Mouse (Mus musculus) lung, postnatal 0 days (tissue): Measurements from ENCODE around the gene Hoxb9. TPM values are rescaled to one million over a fixed set of nuclear protein-coding genes. Genes with fewer than 3 reads are reported as not detected.

Experiments
- ATAC-seq: fragments of 200-750 bp; cut with Nextera tagmentation; 2 replicates; pipeline ENCODE4 v1.8.0; 2017; ENCODE audit warnings: moderate library complexity
- DNase-seq: peaks from one replicate; pipeline ENCODE4 v3.0.0-alpha.2; 2016; ENCODE audit warnings: low spot score
- H3K27ac ChIP-seq: fragments of 300-500 bp; sonication (generic); 2 replicates; pipeline ENCODE4 v1.5.1; 2014; ENCODE audit warnings: antibody characterized with exemption, mild to moderate bottlenecking, low read length, mixed read lengths
- H3K27me3 ChIP-seq: fragments of 300-500 bp; sonication (generic); replicated peaks from 2 replicates; pipeline ENCODE4 v1.6.1; 2014; ENCODE audit warnings: low read length, mixed read lengths; ENCODE audit not compliant: insufficient read depth
- H3K36me3 ChIP-seq: fragments of 300-500 bp; sonication (generic); 2 replicates; pipeline ENCODE4 v1.6.1; 2014; ENCODE audit warnings: low read length, mixed read lengths; ENCODE audit not compliant: insufficient read depth
- H3K4me1 ChIP-seq: fragments of 300-500 bp; sonication (generic); 2 replicates; pipeline ENCODE4 v1.6.1; 2014; ENCODE audit warnings: antibody characterized with exemption, low read depth, low read length, mixed read lengths; ENCODE audit not compliant: insufficient read depth
- H3K4me2 ChIP-seq: fragments of 300-500 bp; sonication (generic); replicated peaks from 2 replicates; pipeline ENCODE4 v1.6.1; 2014; ENCODE audit warnings: low read depth, mild to moderate bottlenecking, low read length, moderate library complexity, mixed read lengths
- H3K4me3 ChIP-seq: fragments of 300-500 bp; sonication (generic); 2 replicates; pipeline ENCODE4 v1.5.1; 2014; ENCODE audit warnings: low read depth, low read length
- H3K9ac ChIP-seq: fragments of 300-500 bp; sonication (generic); replicated peaks from 2 replicates; pipeline ENCODE4 v1.6.1; 2014; ENCODE audit warnings: low read depth, mild to moderate bottlenecking
- H3K9me3 ChIP-seq: fragments of 300-500 bp; sonication (generic); 2 replicates; pipeline ENCODE4 v1.6.1; 2016; ENCODE audit warnings: low read length, mixed read lengths
- CTCF ChIP-seq: IDR thresholded peaks from 2 replicates; pipeline ENCODE4 v1.5.1; 2016; ENCODE audit warnings: antibody characterized with exemption, mild to moderate bottlenecking
- EP300 ChIP-seq: IDR thresholded peaks from 2 replicates; pipeline ENCODE4 v1.6.1; 2016; ENCODE audit warnings: antibody characterized with exemption, mild to moderate bottlenecking, control low read depth
- WGBS: fragments of 180-500 bp; shearing (Covaris S2); extraction: QIAGEN DNeasy Blood & Tissue Kit; methylation state at CpG from one replicate; pipeline ENCODE4 v1.1.7; 2014; 5-methylcytosine and 5-hydroxymethylcytosine counted together
- polyA plus RNA-seq: library from polyadenylated mRNA; unstranded; fragments of >200 nt; fragmentation: Nextera tagmentation; extraction: Ambion mirVana; gene quantifications from 2 replicates; pipeline ENCODE4 v1.2.1, GENCODE M21; 2015

Gene Hoxb9
- polyA plus RNA-seq, 1 experiment from 2014 or later, result not detected

GRCm38 (mm10) chr11:96311520-96312417, 40.5 kb downstream of the Hoxb9 start:
- peak overlapping the region; percentile 82 for H3K27ac ChIP-seq
- peak overlapping the region; percentile 35 for H3K4me3 ChIP-seq
- 3% methylated on average over 30 of the region's 31 CpGs for WGBS
- no peaks in the 10 kb centered on the region for H3K9me3 ChIP-seq
- H3K4me1 ChIP-seq, result peaks cover 11% of the 10 kb centered on the region; the same call in 1 of the 2 replicates
- H3K4me2 ChIP-seq, result peak overlapping the region; percentile 73
- ATAC-seq (peak; percentile 86), DNase-seq (peak; percentile 91)
- peak; percentile 88 for TF ChIP-seq CTCF
- TF ChIP-seq EP300, result no peak
- no peaks in the 10 kb centered on the region for H3K36me3 ChIP-seq
- peak overlapping the region; percentile 48 for H3K9ac ChIP-seq
- H3K27me3 ChIP-seq, result peaks cover 19% of the 10 kb centered on the region; the same call in 1 of the 2 replicates

GRCm38 (mm10) chr11:96313134-96313533, 41.9 kb downstream of the Hoxb9 start:
- DNase-seq, result no peak
- Histone ChIP-seq H3K4me1 (peaks cover 11% of the 10 kb centered on the region; the same call in 1 of the 2 replicates), H3K27me3 (peaks cover 19% of the 10 kb centered on the region; the same call in 1 of the 2 replicates), H3K9me3 (no peaks in the 10 kb centered on the region), H3K9ac (no peak overlapping the region), H3K36me3 (no peaks in the 10 kb centered on the region), H3K27ac (0 out of 2 replicates have a peak overlapping the region, but pooled peaks have one; percentile 91), H3K4me2 (no peak overlapping the region; the same call in 1 of the 2 replicates), H3K4me3 (no peak overlapping the region)
- TF ChIP-seq EP300, result no peak
- TF ChIP-seq CTCF, result no peak
- ATAC-seq, result no peak
- WGBS, result 52% methylated on average over 2 of the region's 2 CpGs

DNA sequence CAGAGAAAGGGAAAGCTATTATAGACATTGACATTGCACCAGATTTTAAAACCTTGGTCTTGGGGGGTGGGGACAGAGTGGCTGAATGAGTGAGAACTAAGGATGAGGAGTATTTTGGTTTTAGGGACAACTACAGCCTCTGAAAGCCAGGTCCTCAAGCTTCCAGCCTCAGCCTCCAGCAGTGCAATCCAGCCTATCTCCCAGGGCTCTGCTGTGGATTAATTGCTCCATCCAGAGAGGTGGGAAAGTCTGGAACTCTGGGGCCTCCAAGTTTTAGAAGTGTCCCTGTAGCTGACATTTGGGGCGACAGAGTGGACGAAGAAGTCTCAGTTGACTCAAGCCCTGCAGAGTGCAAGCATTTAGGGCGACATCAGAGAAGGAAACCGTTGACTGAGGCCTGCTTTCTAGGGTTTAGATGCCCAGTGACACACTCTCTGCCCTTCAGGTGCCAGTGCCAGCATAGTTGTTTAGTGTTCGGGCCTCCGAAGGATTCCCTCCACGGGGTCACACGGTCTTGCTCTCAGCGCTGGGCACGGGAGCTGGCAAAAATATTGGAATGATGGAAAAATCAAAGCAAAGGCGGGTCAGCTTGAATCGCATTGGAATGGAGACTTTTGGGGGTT, 42.7 kb downstream of the Hoxb9 start:
- 17% methylated on average over 12 of the region's 12 CpGs for WGBS
- H3K9ac ChIP-seq, result peak overlapping the region; percentile 59; the same call in 1 of the 2 replicates

GRCm38 (mm10) chr11:96314671-96315343, 43.5 kb downstream of the Hoxb9 start:
- Histone ChIP-seq H3K9ac (peak overlapping the region; percentile 59), H3K4me1 (peaks cover 3% of the 10 kb centered on the region; the same call in 1 of the 2 replicates), H3K27ac (peak overlapping the region; percentile 91), H3K9me3 (no peaks in the 10 kb centered on the region), H3K4me3 (peak overlapping the region; percentile 43), H3K4me2 (peak overlapping the region; percentile 66), H3K27me3 (peaks cover 13% of the 10 kb centered on the region; the same call in 1 of the 2 replicates), H3K36me3 (no peaks in the 10 kb centered on the region)
- TF ChIP-seq CTCF (no peak), EP300 (no peak)
- ATAC-seq (no peak), DNase-seq (no peak)
- 2% methylated on average over 33 of the region's 34 CpGs for WGBS

More for the DNA sequence above, 42.7 kb downstream of the Hoxb9 start:
- no peak for ATAC-seq
- Histone ChIP-seq H3K9me3 (no peaks in the 10 kb centered on the region), H3K36me3 (no peaks in the 10 kb centered on the region), H3K4me3 (peak overlapping the region; percentile 43), H3K27me3 (peaks cover 19% of the 10 kb centered on the region; the same call in 1 of the 2 replicates), H3K27ac (peak overlapping the region; percentile 91), H3K4me2 (peak overlapping the region; percentile 66), H3K4me1 (peaks cover 10% of the 10 kb centered on the region; the same call in 1 of the 2 replicates)
- DNase-seq, result peak; percentile 8
- no peak for TF ChIP-seq EP300
- TF ChIP-seq CTCF, result no peak

GRCm38 (mm10) chr11:96315344-96315681, 44.1 kb downstream of the Hoxb9 start:
- Histone ChIP-seq H3K9me3 (no peaks in the 10 kb centered on the region), H3K9ac (peak overlapping the region; percentile 59), H3K27ac (peak overlapping the region; percentile 91), H3K36me3 (no peaks in the 10 kb centered on the region), H3K4me2 (peak overlapping the region; percentile 66), H3K27me3 (peaks cover 13% of the 10 kb centered on the region; the same call in 1 of the 2 replicates), H3K4me1 (no peaks in the 10 kb centered on the region; the same call in 1 of the 2 replicates), H3K4me3 (peak overlapping the region; percentile 43)
- WGBS, result 7% methylated on average over 5 of the region's 5 CpGs
- ATAC-seq, result no peak
- TF ChIP-seq EP300 (no peak), CTCF (no peak)
- DNase-seq, result no peak
